Comparison of ENCODE assay signal across 28 mouse cellular contexts in the genomic region with DNA sequence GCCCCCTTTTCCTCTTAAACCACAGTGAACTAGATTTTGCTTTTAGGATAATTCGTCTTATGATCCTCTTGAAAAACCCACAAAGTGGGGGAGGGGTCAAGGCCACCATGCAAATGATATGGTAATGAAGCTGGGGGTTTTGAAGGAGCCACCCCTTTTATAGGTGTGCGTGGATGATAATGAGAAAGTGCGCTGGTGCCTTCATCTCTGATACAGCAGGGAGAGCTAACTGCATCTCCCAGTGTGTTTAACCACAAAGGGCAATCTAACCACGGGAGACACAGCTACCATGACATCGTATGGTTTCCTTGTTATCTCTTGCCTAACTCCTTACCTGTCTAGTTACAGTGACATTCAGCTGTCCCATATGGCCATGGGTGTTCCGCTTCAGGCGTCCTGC. TPM values are rescaled to one million over a fixed set of nuclear protein-coding genes. Genes with fewer than 3 reads are reported as not detected.
DNase-seq lines count a peak whose midpoint lies in the region; ATAC-seq and TF ChIP-seq lines count a peak whose summit lies in the region.
"Had no signal": no experiment of that assay in that cellular context is flagged by ENCODE, and none has a peak within 500 bp of the region (broad histone marks: within the 10 kb centered on the region; RNA-seq: fewer than 3 reads in every experiment).

No protein-coding gene starts in this region.

- H3K9ac ChIP-seq in liver, embryonic 11.5 days (ENCODE audit: low read depth, low read length), result no peak overlapping the region
- H3K9ac ChIP-seq in MEL (ENCODE audit: control insufficient read depth, low read depth, low read length, poor library complexity, severe bottlenecking), result no peak overlapping the region
- no peak overlapping the region for H3K9ac ChIP-seq in liver, embryonic 14.5 days (replicated peaks)
- H3K9ac ChIP-seq: embryonic facial prominence, embryonic 12.5 days; forebrain, embryonic 12.5 days; heart, embryonic 12.5 days; hindbrain, embryonic 14.5 days had no signal

- no peaks in the 10 kb centered on the region for H3K36me3 ChIP-seq in liver, embryonic 11.5 days (ENCODE audit: control insufficient read depth, insufficient read depth, low read length)
- H3K36me3 ChIP-seq in MEL (ENCODE audit: control insufficient read depth in 1 of 2, insufficient read depth in 2 of 2, low read length in 2 of 2), result peaks cover 0 to 11% of the 10 kb centered on the region in 2 experiments; a peak in 2 of 4 replicates
- H3K36me3 ChIP-seq in liver, embryonic 14.5 days (replicated peaks; ENCODE audit: control insufficient read depth, insufficient read depth, low read depth), result no peaks in the 10 kb centered on the region
- H3K36me3 ChIP-seq: embryonic facial prominence, embryonic 12.5 days; forebrain, embryonic 12.5 days; G1E; heart, embryonic 12.5 days; hindbrain, embryonic 10.5 days had no signal

- H3K27me3 ChIP-seq in liver, embryonic 11.5 days (replicated peaks; ENCODE audit: control insufficient read depth, insufficient read depth, low read length), result peaks cover 10% of the 10 kb centered on the region
- no peaks in the 10 kb centered on the region for H3K27me3 ChIP-seq in MEL (ENCODE audit: control insufficient read depth in 1 of 2, insufficient read depth in 2 of 2, low read length in 2 of 2)
- peaks cover 8% of the 10 kb centered on the region for H3K27me3 ChIP-seq in liver, embryonic 14.5 days (ENCODE audit: control insufficient read depth, insufficient read depth, low read length)

- H3K4me1 ChIP-seq in liver, embryonic 11.5 days (replicated peaks; ENCODE audit: control insufficient read depth, insufficient read depth, low read length), result peaks cover 9% of the 10 kb centered on the region
- H3K4me1 ChIP-seq in MEL (ENCODE audit: control insufficient read depth in 1 of 2, insufficient read depth in 2 of 2, low read length in 2 of 2), result peaks cover 4 to 26% of the 10 kb centered on the region in 2 experiments; a peak in 3 of 4 replicates
- H3K4me1 ChIP-seq in liver, embryonic 14.5 days (replicated peaks; ENCODE audit: control insufficient read depth in 2 of 2, insufficient read depth in 2 of 2, low read length in 1 of 2), result peaks cover 7 to 23% of the 10 kb centered on the region in 2 experiments; a peak in 3 of 4 replicates
- H3K4me1 ChIP-seq: embryonic facial prominence, embryonic 12.5 days; hindbrain, embryonic 10.5 days had no signal

- peak; percentile 40; the same call in 1 of the 2 replicates for ATAC-seq in liver, embryonic 11.5 days (replicated peaks; ENCODE audit: low FRiP score)
- peak; percentile 62 for ATAC-seq in liver, embryonic 14.5 days (ENCODE audit: insufficient read depth)
- peak; percentile 58 for ATAC-seq in megakaryocyte-erythroid progenitor cell, adult 5-6 weeks (replicated peaks; ENCODE audit: low FRiP score, low TSS enrichment, poor library complexity, severe bottlenecking)
- ATAC-seq: activated CD4-positive, CD25-positive, alpha-beta regulatory T cell, adult 4 months; CD4-positive, CD25-positive, alpha-beta regulatory T cell, adult 4 months; forebrain, embryonic 16.5 days had no signal

- no peaks in the 10 kb centered on the region for H3K79me2 ChIP-seq in MEL (ENCODE audit: control insufficient read depth, insufficient read depth, low read length, poor library complexity)

- TF ChIP-seq EP300 in MEL (IDR thresholded peaks at IDR 0.05; ENCODE audit: low read depth in 1 of 2, low read length in 2 of 2), result no peak; a peak in 1 of 4 replicates
- no peak for TF ChIP-seq EP300 in liver, embryonic 14.5 days (IDR thresholded peaks at IDR 0.05; ENCODE audit: low read depth)

- no peak for DNase-seq in liver, embryonic 11.5 days (ENCODE audit: low spot score)
- DNase-seq in liver (no peak), MEL (ENCODE audit: low read depth, low spot score) (peak; percentile 36)
- DNase-seq in liver, embryonic 14.5 days (ENCODE audit: low read depth in 3 of 3, low spot score in 3 of 3), result peak in 2 of 3 experiments; percentile 6 to 17
- no peak for DNase-seq in layer of hippocampus, postnatal 10 days (ENCODE audit: low spot score in 2 of 2)
- DNase-seq in cerebellum, postnatal 36 days, result no peak
- no peak for DNase-seq in cerebellum, postnatal 25 days
- DNase-seq: adrenal gland, postnatal 14 days; B cell, adult 2 months; cerebellum, adult 18-20 months; cerebellum, adult 9-11 months; embryo, embryonic 11 days; gastrocnemius, postnatal 10 days had no signal

- 47% methylated on average over 7 of the region's 7 CpGs for WGBS in liver, embryonic 11.5 days
- 22% methylated on average over 7 of the region's 7 CpGs for WGBS in liver, embryonic 14.5 days (ENCODE audit: insufficient replicate concordance)

- no peak overlapping the region for H3K4me2 ChIP-seq in liver, embryonic 11.5 days
- no peak overlapping the region for H3K4me2 ChIP-seq in liver, embryonic 14.5 days (ENCODE audit: low read depth)
- H3K4me2 ChIP-seq: embryonic facial prominence, embryonic 12.5 days; forebrain, embryonic 12.5 days; heart, embryonic 12.5 days; hindbrain, embryonic 14.5 days had no signal

- TF ChIP-seq RAD21 in MEL (IDR thresholded peaks at IDR 0.05; ENCODE audit: low read depth, low read length), result no peak

- no peak for TF ChIP-seq CTCF in MEL (IDR thresholded peaks at IDR 0.05 in 2 of 3, conservative IDR thresholded peaks at IDR 0.05 in 1 of 3; ENCODE audit: control insufficient read depth in 1 of 3, insufficient read depth in 1 of 3, low read depth in 2 of 3, low read length in 3 of 3, poor library complexity in 1 of 3, severe bottlenecking in 1 of 3)
- TF ChIP-seq CTCF in liver, embryonic 14.5 days (IDR thresholded peaks at IDR 0.05; ENCODE audit: low read depth), result no peak

- no peak overlapping the region for H3K27ac ChIP-seq in liver, embryonic 11.5 days (ENCODE audit: low read depth, low read length)
- no peak overlapping the region for H3K27ac ChIP-seq in MEL (ENCODE audit: control insufficient read depth, low read depth, low read length)
- H3K27ac ChIP-seq in liver, embryonic 14.5 days, result no peak overlapping the region
- H3K27ac ChIP-seq: embryonic facial prominence, embryonic 12.5 days; forebrain, embryonic 12.5 days; hindbrain, embryonic 10.5 days; hindbrain, embryonic 14.5 days had no signal

- TF ChIP-seq POLR2A in MEL (IDR thresholded peaks at IDR 0.05; ENCODE audit: control insufficient read depth in 1 of 2, insufficient read depth in 1 of 2, low read depth in 1 of 2, low read length in 2 of 2, poor library complexity in 1 of 2), result no peak

- H3K9me3 ChIP-seq in liver, embryonic 11.5 days (ENCODE audit: control insufficient read depth, low read length), result no peaks in the 10 kb centered on the region
- H3K9me3 ChIP-seq in MEL (replicated peaks; ENCODE audit: insufficient read depth, low read length), result no peaks in the 10 kb centered on the region
- no peaks in the 10 kb centered on the region for H3K9me3 ChIP-seq in liver, embryonic 14.5 days (ENCODE audit: control insufficient read depth, low read length)
- H3K9me3 ChIP-seq: embryonic facial prominence, embryonic 12.5 days; forebrain, embryonic 12.5 days; heart, embryonic 12.5 days; hindbrain, embryonic 10.5 days had no signal

- no peak overlapping the region for H3K4me3 ChIP-seq in liver, embryonic 11.5 days (ENCODE audit: low read depth, low read length)
- no peak overlapping the region for H3K4me3 ChIP-seq in MEL (ENCODE audit: control insufficient read depth in 1 of 2, insufficient read depth in 1 of 2, low read depth in 2 of 2, low read length in 2 of 2)
- H3K4me3 ChIP-seq in liver, embryonic 14.5 days (ENCODE audit: insufficient read depth in 1 of 2, low read depth in 2 of 2, low read length in 2 of 2), result no peak overlapping the region
- H3K4me3 ChIP-seq: embryonic facial prominence, embryonic 12.5 days; forebrain, embryonic 12.5 days; heart, embryonic 12.5 days; hindbrain, embryonic 10.5 days had no signal

TF ChIP-seq in MEL, 35 proteins besides CTCF, POLR2A, EP300 and RAD21:
- TF ChIP-seq SIN3A (IDR thresholded peaks at IDR 0.05; ENCODE audit: low read length), result peak; percentile 12; the same call in 1 of the 2 replicates
- 0 out of 2 replicates have a peak, but pooled peaks have one; percentile 9 for TF ChIP-seq GATA1 (IDR thresholded peaks at IDR 0.05; ENCODE audit: low read depth, low read length)
- no peak for TF ChIP-seq HCFC1 (IDR thresholded peaks at IDR 0.05; ENCODE audit: low read depth, low read length)
- TF ChIP-seq TCF12 (IDR thresholded peaks at IDR 0.05; ENCODE audit: low read depth, low read length), result 0 out of 2 replicates have a peak, but pooled peaks have one; percentile 5
TF ChIP-seq in MEL: peak in this region for 3.

RNA-seq across cellular contexts. Expression of a gene that starts 20.0 kb away (rescaled TPM):
- polyA plus RNA-seq in liver, embryonic 11.5 days (2014; fragmentation: Nextera tagmentation; extraction: Ambion mirVana), result not detected in 2 replicates
- total RNA-seq in MEL (2012; rRNA removed), result not detected in 2 replicates
- not detected for polyA plus RNA-seq in MEL (2012; ENCODE audit: insufficient read depth in 1 of 2, insufficient read length in 2 of 2, low read depth in 1 of 2, low replicate concordance in 2 of 2, missing spikeins in 1 of 2)
- 0.01 and 0.12 TPM in 2 replicates for polyA plus RNA-seq in liver, embryonic 14.5 days (2012; rRNA removed)
- polyA plus RNA-seq in liver, embryonic 14.5 days (2014; fragmentation: Nextera tagmentation; extraction: Ambion mirVana), result not detected in 2 replicates
- total RNA-seq in megakaryocyte-erythroid progenitor cell, adult 5-6 weeks (2014; fragmentation: Nextera tagmentation), result not detected in 2 replicates
- not detected in 2 replicates for total RNA-seq in megakaryocyte-erythroid progenitor cell, adult 5-6 weeks (2017)
- not detected for total RNA-seq in layer of hippocampus, postnatal 10 days (2021)
- total RNA-seq: adrenal gland, postnatal 14 days; common myeloid progenitor, adult 5-6 weeks; gastrocnemius, postnatal 10 days; heart, adult 8-10 months; heart, postnatal 25 days had no signal
- polyA plus RNA-seq: activated CD4-positive, CD25-positive, alpha-beta regulatory T cell, adult 4 months; CD4-positive, CD25-positive, alpha-beta regulatory T cell, adult 4 months; forebrain, embryonic 12.5 days; forebrain, embryonic 16.5 days; frontal cortex, adult 2 months; G1E; hindbrain, embryonic 14.5 days had no signal

RNA-seq across cellular contexts. Expression of a gene that starts 22.3 kb away (rescaled TPM):
- polyA plus RNA-seq in liver, embryonic 11.5 days (2014; fragmentation: Nextera tagmentation; extraction: Ambion mirVana), result 0.84 and 1.0 TPM in 2 replicates
- not detected in 2 replicates for total RNA-seq in MEL (2012; rRNA removed)
- not detected for polyA plus RNA-seq in MEL (2012; ENCODE audit: insufficient read depth in 1 of 2, insufficient read length in 2 of 2, low read depth in 1 of 2, low replicate concordance in 2 of 2, missing spikeins in 1 of 2)
- 0.02 and 0.03 TPM in 2 replicates for polyA plus RNA-seq in liver, embryonic 14.5 days (2012; rRNA removed)
- 0.08 TPM in 1 of 2 replicates, not detected in the other for polyA plus RNA-seq in liver, embryonic 14.5 days (2014; fragmentation: Nextera tagmentation; extraction: Ambion mirVana)
- not detected in 2 replicates for total RNA-seq in megakaryocyte-erythroid progenitor cell, adult 5-6 weeks (2014; fragmentation: Nextera tagmentation)
- total RNA-seq in megakaryocyte-erythroid progenitor cell, adult 5-6 weeks (2017), result not detected in 2 replicates
- under 1 TPM; 0.23 to 0.58 TPM for total RNA-seq in layer of hippocampus, postnatal 10 days (2021)
- total RNA-seq: adrenal gland, adult 18-20 months; common myeloid progenitor, adult 5-6 weeks had no signal
- polyA plus RNA-seq: activated CD4-positive, CD25-positive, alpha-beta regulatory T cell, adult 4 months; CD4-positive, CD25-positive, alpha-beta regulatory T cell, adult 4 months; G1E had no signal

Comparison
In these comparisons a context has a peak if more than half of its experiments do, and no peak if none do; other contexts are left out.
1. DNase-seq: peak in MEL (single experiment) and liver, embryonic 14.5 days (2 of 3); none in liver, embryonic 11.5 days (single experiment), liver (single experiment), layer of hippocampus, postnatal 10 days (0 of 2), cerebellum, postnatal 36 days (0 of 2) and cerebellum, postnatal 25 days (0 of 2).
2. Peak in every context shown above with its lines, with median percentiles within 50 percentile points of each other: ATAC-seq.